Mouse (Mus musculus): ENCODE results near the gene Cnep1r1. TPM values are rescaled to one million over a fixed set of nuclear protein-coding genes. Genes with fewer than 3 reads are reported as not detected.

Gene Cnep1r1
- polyA plus RNA-seq, 1 experiment = 52.1 TPM

Other genes starting within 250 kb of the Cnep1r1 start
- gene Zfp423, start 159.2 kb upstream of the Cnep1r1 start, polyA plus RNA-seq (2012; rRNA removed) = 18.1 and 20.1 TPM in 2 replicates
- 23.7 and 25.5 TPM in 2 replicates for gene Heatr3, start 19.1 kb downstream of the Cnep1r1 start, polyA plus RNA-seq (2012; rRNA removed)
- gene Tent4b, start 80.4 kb downstream of the Cnep1r1 start, polyA plus RNA-seq (2012; rRNA removed) = 17.6 and 18.9 TPM in 2 replicates
- gene Adcy7, start 153.6 kb downstream of the Cnep1r1 start, polyA plus RNA-seq (2012; rRNA removed) = 15.0 and 15.2 TPM in 2 replicates
- gene Brd7, start 243.4 kb downstream of the Cnep1r1 start, polyA plus RNA-seq (2012; rRNA removed) = 45.6 and 46.4 TPM in 2 replicates

Data from urinary bladder, adult 2 months (tissue).